9 mouse cellular contexts compared by ENCODE assay signal in genomic region chr7:98276263-98276662, GRCm38 (mm10). TPM values are rescaled to one million over a fixed set of nuclear protein-coding genes. Genes with fewer than 3 reads are reported as not detected.
DNase-seq lines count a peak whose midpoint lies in the region; TF ChIP-seq lines count a peak whose summit lies in the region.
"Had no signal": no experiment of that assay in that cellular context is flagged by ENCODE, and none has a peak within 500 bp of the region (broad histone marks: within the 10 kb centered on the region; RNA-seq: fewer than 3 reads in every experiment).

No protein-coding gene starts in this region.

- H3K4me3 ChIP-seq in layer of hippocampus, adult 2 months, result no peak overlapping the region
- H3K4me3 ChIP-seq: erythroblast, embryonic 14.5 days; limb, embryonic 10.5 days had no signal

- DNase-seq in layer of hippocampus, adult 2 months (ENCODE audit: low spot score in 2 of 2), result no peak
- no peak for DNase-seq in layer of hippocampus, adult 9-10 months (ENCODE audit: low spot score)
- peak; percentile 36 for DNase-seq in A20 (ENCODE audit: low read depth, low spot score)
- DNase-seq in ES-CJ7 (ENCODE audit: low read depth, low spot score), result peak; percentile 10
- peak; percentile 41 for DNase-seq in lung, postnatal 36 days
- DNase-seq in embryo, embryonic 10 days (ENCODE audit: low spot score), result no peak
- no peak for DNase-seq in layer of hippocampus, postnatal 36 days

- TF ChIP-seq CTCF in layer of hippocampus, adult 2 months (conservative IDR thresholded peaks at IDR 0.05), result peak; percentile 65

- no peak overlapping the region for H3K27ac ChIP-seq in layer of hippocampus, adult 2 months
- H3K27ac ChIP-seq: limb, embryonic 10.5 days had no signal

RNA-seq across cellular contexts. Expression of gene Acer3, which starts 44.7 kb away (rescaled TPM):
- total RNA-seq in layer of hippocampus, adult 2 months (2021), result 10 to 100 TPM; 24.4 to 26.6 TPM
- total RNA-seq in layer of hippocampus, postnatal 36 days (2021), result 10 to 100 TPM; 21.0 to 21.4 TPM

Comparison
In these comparisons a context has a peak if more than half of its experiments do, and no peak if none do; other contexts are left out.
1. DNase-seq: peak in A20 (single experiment), ES-CJ7 (single experiment) and lung, postnatal 36 days (single experiment); none in layer of hippocampus, adult 2 months (0 of 2), layer of hippocampus, adult 9-10 months (single experiment), embryo, embryonic 10 days (single experiment) and layer of hippocampus, postnatal 36 days (0 of 2).